Mouse (Mus musculus): ENCODE measurements around the gene Ltbr. TPM values are rescaled to one million over a fixed set of nuclear protein-coding genes. Genes with fewer than 3 reads are reported as not detected.
"Not testable (repeated sequence)": the region's sequence is repeated elsewhere in the genome, so short reads cannot be mapped to it uniquely, and the experiment has no call there.

Ltbr gene
- polyA plus RNA-seq, 1 experiment from 2014 or later = 14.9 TPM

DNA sequence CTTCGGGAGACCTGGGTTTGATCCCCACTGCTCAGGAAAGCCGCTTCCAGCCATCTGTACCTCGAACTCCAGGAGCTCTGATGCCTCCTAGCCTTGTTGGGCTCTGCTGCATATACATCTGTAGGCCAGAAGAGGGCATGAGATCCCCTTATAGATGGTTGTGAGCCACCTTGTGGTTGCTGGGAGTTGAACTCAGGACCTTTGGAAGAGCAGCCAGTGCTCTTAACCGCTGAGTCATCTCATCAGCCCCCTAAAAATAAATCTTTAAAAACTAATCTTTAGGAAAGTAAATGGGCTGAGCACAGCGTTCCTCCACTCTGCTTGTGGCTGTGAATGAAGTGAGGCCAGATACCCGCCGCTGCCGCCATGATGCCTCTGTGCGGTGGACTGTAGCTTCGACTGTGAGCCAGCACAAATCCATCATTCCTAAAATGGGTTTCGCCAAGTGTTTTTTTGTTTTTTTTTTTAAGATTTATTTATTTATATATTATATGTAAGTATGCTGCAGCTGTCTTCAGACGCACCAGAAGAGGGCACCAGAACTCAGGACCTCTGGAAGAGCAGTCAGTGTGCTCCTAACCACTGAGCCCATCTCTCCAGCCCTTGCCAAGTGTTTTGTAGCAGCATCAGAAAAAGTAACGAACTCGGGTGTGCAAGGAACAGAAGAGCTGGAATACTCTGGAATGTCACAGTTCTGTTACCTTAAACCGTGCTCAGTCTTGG lies 38.7 kb downstream of the Ltbr start:
- no peaks in the 10 kb centered on the region for H3K27me3 ChIP-seq (ENCODE audit: control insufficient read depth, insufficient read depth, low read length)
- H3K9me3 ChIP-seq (ENCODE audit: control insufficient read depth, low read length) = no peaks in the 10 kb centered on the region
- DNase-seq (ENCODE audit: low spot score) (peak; percentile 53), ATAC-seq (ENCODE audit: low FRiP score) (no peak)
- no peak overlapping the region for H3K4me3 ChIP-seq (replicated peaks; ENCODE audit: low read length)
- WGBS = 63% methylated on average over 15 of the region's 15 CpGs
- no peak overlapping the region for H3K27ac ChIP-seq
- no peaks in the 10 kb centered on the region for H3K36me3 ChIP-seq (replicated peaks; ENCODE audit: control insufficient read depth, insufficient read depth)
- H3K4me1 ChIP-seq (replicated peaks; ENCODE audit: control insufficient read depth, insufficient read depth, low read length) = no peaks in the 10 kb centered on the region
- no peak overlapping the region for H3K4me2 ChIP-seq (replicated peaks)
- H3K9ac ChIP-seq = no peak overlapping the region

DNA sequence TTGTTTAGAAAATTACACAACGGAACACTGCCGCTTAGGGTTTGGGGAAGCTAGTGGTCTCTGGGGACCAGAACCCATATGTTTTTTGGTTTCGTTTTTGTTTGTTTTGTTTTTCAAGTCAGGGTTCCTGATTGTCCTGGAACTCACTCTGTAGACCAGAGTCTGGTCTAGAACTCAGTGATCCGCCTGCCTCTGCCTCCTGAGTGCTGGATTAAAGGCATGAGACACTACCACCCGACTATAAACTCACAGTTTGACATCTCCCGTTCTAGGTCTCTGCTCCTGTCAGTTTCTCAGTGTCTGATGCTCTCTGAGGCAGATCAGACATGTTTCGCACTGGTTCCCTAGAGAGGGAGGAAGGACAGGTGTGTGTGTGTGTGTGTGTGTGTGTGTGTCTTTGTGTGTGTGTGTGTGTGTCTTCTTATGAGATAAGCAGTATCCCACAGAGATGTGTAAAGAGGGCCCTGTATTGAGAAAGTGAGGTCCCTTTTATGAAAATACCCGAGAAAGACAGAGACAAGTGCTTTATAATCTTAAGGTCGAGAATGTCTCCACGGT lies 41.4 kb downstream of the Ltbr start:
- WGBS = 78% methylated on average over 10 of the region's 10 CpGs
- Histone ChIP-seq H3K4me2 (replicated peaks) (no peak overlapping the region), H3K4me3 (replicated peaks; ENCODE audit: low read length) (no peak overlapping the region), H3K9me3 (ENCODE audit: control insufficient read depth, low read length) (no peaks in the 10 kb centered on the region), H3K27ac (no peak overlapping the region), H3K9ac (no peak overlapping the region), H3K36me3 (replicated peaks; ENCODE audit: control insufficient read depth, insufficient read depth) (no peaks in the 10 kb centered on the region), H3K27me3 (ENCODE audit: control insufficient read depth, insufficient read depth, low read length) (no peaks in the 10 kb centered on the region), H3K4me1 (replicated peaks; ENCODE audit: control insufficient read depth, insufficient read depth, low read length) (no peaks in the 10 kb centered on the region)
- DNase-seq (ENCODE audit: low spot score) = no peak
- ATAC-seq (ENCODE audit: low FRiP score) = no peak

DNA sequence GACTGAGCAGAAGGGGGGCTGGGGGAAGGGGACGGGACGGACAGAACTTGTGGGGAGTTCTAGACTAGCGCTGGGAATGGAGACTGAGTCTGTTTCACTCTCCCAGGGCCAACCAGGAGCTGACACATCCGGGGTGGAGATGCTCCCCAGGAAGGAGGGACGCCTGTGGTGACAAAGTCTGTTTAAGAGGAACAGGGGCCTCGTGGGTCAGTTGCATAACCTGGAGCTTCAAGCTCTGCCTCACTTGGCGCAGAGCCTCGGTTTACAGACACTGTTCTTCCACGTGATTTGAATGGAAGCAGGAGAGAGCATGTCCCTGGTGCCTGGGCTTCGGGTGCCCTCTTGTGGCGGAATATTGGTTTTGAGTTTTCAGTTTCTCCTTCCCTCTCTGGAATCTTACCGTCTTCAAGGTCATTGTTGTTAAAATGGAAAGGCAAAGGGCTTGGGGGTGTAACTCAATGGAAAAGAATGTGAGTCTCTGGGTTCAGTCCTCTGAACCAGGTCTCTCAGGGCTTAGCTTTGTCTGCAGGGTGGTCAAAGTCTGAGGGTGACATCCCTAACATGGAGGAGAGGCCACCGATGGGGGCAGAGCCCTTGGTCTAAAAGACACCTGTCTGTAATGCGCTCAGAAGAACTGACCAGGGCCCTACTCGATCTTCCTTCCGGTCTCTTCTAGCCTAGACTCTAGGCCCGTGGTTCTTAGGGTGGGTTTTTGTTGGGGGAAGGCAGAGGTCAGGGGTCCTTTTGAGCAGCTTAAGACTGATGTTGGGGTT lies 42.0 kb downstream of the Ltbr start:
- H3K4me1 ChIP-seq (replicated peaks; ENCODE audit: control insufficient read depth, insufficient read depth, low read length) = no peaks in the 10 kb centered on the region
- H3K4me2 ChIP-seq (replicated peaks) = peak overlapping the region; percentile 26
- no peak overlapping the region for H3K9ac ChIP-seq
- H3K27me3 ChIP-seq (ENCODE audit: control insufficient read depth, insufficient read depth, low read length) = no peaks in the 10 kb centered on the region
- H3K27ac ChIP-seq = no peak overlapping the region
- no peaks in the 10 kb centered on the region for H3K36me3 ChIP-seq (replicated peaks; ENCODE audit: control insufficient read depth, insufficient read depth)
- H3K9me3 ChIP-seq (ENCODE audit: control insufficient read depth, low read length) = no peaks in the 10 kb centered on the region
- DNase-seq (ENCODE audit: low spot score) = peak; percentile 91
- 19% methylated on average over 17 of the region's 17 CpGs for WGBS
- peak; percentile 78 for ATAC-seq (ENCODE audit: low FRiP score)
- H3K4me3 ChIP-seq (replicated peaks; ENCODE audit: low read length) = no peak overlapping the region

DNA sequence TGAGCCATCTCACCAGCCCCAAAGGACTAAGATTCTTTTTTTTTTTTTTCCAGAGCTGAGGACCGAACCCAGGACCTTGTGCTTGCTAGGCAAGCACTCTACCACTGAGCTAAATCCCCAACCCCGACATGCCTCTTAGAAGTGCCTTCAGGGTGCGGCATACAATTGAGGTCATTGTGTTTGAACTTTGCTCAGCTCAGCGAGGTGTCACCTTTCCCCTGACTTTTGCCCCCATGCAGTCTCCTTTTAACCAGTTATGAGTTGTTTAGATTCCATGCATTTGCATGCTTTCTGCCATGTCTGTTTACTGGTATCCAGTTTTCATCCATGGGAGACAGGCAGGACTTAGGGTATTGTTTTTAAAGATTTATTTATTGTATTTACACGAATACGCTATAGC lies 44.9 kb downstream of the Ltbr start:
- H3K9me3 ChIP-seq (ENCODE audit: control insufficient read depth, low read length) = no peaks in the 10 kb centered on the region
- no peaks in the 10 kb centered on the region for H3K4me1 ChIP-seq (replicated peaks; ENCODE audit: control insufficient read depth, insufficient read depth, low read length)
- no peak for DNase-seq (ENCODE audit: low spot score)
- no peak overlapping the region for H3K4me2 ChIP-seq (replicated peaks)
- H3K27me3 ChIP-seq (ENCODE audit: control insufficient read depth, insufficient read depth, low read length) = no peaks in the 10 kb centered on the region
- H3K4me3 ChIP-seq (replicated peaks; ENCODE audit: low read length) = no peak overlapping the region
- no peaks in the 10 kb centered on the region for H3K36me3 ChIP-seq (replicated peaks; ENCODE audit: control insufficient read depth, insufficient read depth)
- no peak for ATAC-seq (ENCODE audit: low FRiP score)
- 46% methylated on average over 6 of the region's 6 CpGs for whole genome bisulfite sequencing
- H3K27ac ChIP-seq = no peak overlapping the region
- no peak overlapping the region for H3K9ac ChIP-seq

DNA sequence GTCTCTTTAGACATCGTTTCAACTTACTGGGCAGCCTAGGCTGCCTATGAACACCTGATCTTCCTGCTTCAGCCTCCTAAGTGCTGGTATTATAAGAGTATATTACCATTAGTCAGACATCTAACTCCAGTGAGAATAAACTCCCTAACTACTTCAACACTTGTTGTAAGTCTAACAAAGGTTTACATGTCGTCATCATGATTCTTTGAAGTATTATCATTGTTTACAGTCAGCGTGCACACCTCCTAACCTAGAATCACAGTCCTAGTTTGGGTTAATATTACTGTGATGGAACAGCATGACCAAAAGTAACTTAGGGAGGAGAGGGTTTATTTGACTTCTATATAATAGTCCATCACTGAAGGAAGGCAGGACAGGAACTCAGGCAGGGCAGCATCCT lies 46.2 kb downstream of the Ltbr start:
- H3K9ac ChIP-seq = no peak overlapping the region
- no peaks in the 10 kb centered on the region for H3K36me3 ChIP-seq (replicated peaks; ENCODE audit: control insufficient read depth, insufficient read depth)
- no peaks in the 10 kb centered on the region for H3K4me1 ChIP-seq (replicated peaks; ENCODE audit: control insufficient read depth, insufficient read depth, low read length)
- WGBS = 75% methylated on average over 3 of the region's 3 CpGs
- H3K27me3 ChIP-seq (ENCODE audit: control insufficient read depth, insufficient read depth, low read length) = no peaks in the 10 kb centered on the region
- ATAC-seq (ENCODE audit: low FRiP score) = no peak
- H3K27ac ChIP-seq = no peak overlapping the region
- no peak overlapping the region for H3K4me3 ChIP-seq (replicated peaks; ENCODE audit: low read length)
- no peak overlapping the region for H3K4me2 ChIP-seq (replicated peaks)
- DNase-seq (ENCODE audit: low spot score) = no peak
- H3K9me3 ChIP-seq (ENCODE audit: control insufficient read depth, low read length) = no peaks in the 10 kb centered on the region

DNA sequence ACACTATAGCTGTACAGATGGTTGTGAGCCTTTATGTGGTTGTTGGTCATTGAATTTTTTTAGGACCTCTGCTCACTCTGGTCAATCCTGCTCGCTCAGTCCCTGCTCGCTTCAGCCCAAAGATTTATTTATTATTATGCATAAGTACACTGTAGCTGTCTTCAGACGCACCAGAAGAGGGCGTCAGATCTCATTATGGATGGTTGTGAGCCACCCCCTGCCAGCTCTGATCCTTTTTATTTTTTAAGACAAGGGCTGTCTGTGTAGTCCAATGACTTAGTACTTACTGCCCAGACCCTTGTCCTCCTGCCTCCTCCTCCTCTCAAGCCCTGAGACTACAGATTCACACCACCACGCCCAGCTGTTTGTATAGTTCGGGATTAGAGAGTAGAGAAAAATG lies 47.1 kb downstream of the Ltbr start:
- not testable (repeated sequence) for H3K27me3 ChIP-seq (ENCODE audit: control insufficient read depth, insufficient read depth, low read length); ATAC-seq (ENCODE audit: low FRiP score); H3K27ac ChIP-seq; H3K9ac ChIP-seq; H3K4me3 ChIP-seq (replicated peaks; ENCODE audit: low read length); H3K36me3 ChIP-seq (replicated peaks; ENCODE audit: control insufficient read depth, insufficient read depth); H3K4me2 ChIP-seq (replicated peaks); DNase-seq (ENCODE audit: low spot score); H3K4me1 ChIP-seq (replicated peaks; ENCODE audit: control insufficient read depth, insufficient read depth, low read length); H3K9me3 ChIP-seq (ENCODE audit: control insufficient read depth, low read length)
- WGBS = 69% methylated on average over 6 of the region's 6 CpGs

DNA sequence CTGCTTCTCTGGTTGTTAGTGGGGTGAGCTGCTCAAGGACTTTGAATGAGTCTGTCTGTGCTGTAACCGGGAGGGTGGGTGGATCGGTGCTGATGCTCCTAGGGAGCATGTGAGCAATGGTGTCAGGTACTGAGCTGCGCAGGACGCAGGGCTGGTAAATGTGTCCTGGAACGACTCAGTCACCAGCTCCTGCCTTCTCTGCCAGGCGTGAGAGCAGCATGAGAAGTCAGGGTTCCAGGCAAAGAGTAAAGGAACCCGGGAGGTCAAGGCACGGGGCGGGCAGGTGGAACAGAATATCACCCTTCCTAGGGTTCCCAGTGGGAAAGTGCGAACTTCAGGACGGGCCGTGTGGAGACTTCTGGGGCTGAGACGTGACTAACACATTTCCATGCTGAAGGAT lies 47.6 kb downstream of the Ltbr start:
- Histone ChIP-seq H3K4me3 (replicated peaks; ENCODE audit: low read length) (no peak overlapping the region), H3K4me1 (replicated peaks; ENCODE audit: control insufficient read depth, insufficient read depth, low read length) (no peaks in the 10 kb centered on the region), H3K27ac (no peak overlapping the region), H3K9me3 (ENCODE audit: control insufficient read depth, low read length) (no peaks in the 10 kb centered on the region), H3K36me3 (replicated peaks; ENCODE audit: control insufficient read depth, insufficient read depth) (no peaks in the 10 kb centered on the region), H3K9ac (no peak overlapping the region), H3K4me2 (replicated peaks) (no peak overlapping the region), H3K27me3 (ENCODE audit: control insufficient read depth, insufficient read depth, low read length) (no peaks in the 10 kb centered on the region)
- WGBS = 79% methylated on average over 13 of the region's 13 CpGs
- ATAC-seq (ENCODE audit: low FRiP score) (no peak), DNase-seq (ENCODE audit: low spot score) (no peak)

DNA sequence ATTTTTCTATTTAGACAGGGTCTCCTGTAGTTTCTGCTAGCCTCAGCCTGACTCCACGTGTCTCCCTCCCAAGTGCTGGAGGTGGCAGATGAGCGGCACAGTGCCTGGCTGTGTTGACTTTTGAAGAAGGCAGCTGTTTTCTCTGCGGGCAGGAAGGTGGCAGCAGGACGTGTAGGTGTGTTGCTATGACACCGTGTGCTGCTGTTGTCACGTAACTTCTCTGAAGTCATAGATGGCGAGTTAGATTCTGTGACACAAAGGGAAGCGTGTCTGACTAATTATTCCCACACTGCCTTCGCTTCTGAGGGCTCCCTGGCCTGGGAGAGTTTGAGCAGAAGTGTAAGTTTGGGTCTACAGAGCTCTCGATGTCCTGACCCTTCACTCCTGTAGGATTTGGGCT lies 48.4 kb downstream of the Ltbr start:
- 55% methylated on average over 10 of the region's 10 CpGs for WGBS
- Histone ChIP-seq H3K4me1 (replicated peaks; ENCODE audit: control insufficient read depth, insufficient read depth, low read length) (no peaks in the 10 kb centered on the region), H3K9me3 (ENCODE audit: control insufficient read depth, low read length) (no peaks in the 10 kb centered on the region), H3K27me3 (ENCODE audit: control insufficient read depth, insufficient read depth, low read length) (no peaks in the 10 kb centered on the region), H3K4me3 (replicated peaks; ENCODE audit: low read length) (no peak overlapping the region), H3K4me2 (replicated peaks) (no peak overlapping the region), H3K36me3 (replicated peaks; ENCODE audit: control insufficient read depth, insufficient read depth) (no peaks in the 10 kb centered on the region), H3K9ac (no peak overlapping the region), H3K27ac (no peak overlapping the region)
- DNase-seq (ENCODE audit: low spot score) (no peak), ATAC-seq (ENCODE audit: low FRiP score) (no peak)

DNA sequence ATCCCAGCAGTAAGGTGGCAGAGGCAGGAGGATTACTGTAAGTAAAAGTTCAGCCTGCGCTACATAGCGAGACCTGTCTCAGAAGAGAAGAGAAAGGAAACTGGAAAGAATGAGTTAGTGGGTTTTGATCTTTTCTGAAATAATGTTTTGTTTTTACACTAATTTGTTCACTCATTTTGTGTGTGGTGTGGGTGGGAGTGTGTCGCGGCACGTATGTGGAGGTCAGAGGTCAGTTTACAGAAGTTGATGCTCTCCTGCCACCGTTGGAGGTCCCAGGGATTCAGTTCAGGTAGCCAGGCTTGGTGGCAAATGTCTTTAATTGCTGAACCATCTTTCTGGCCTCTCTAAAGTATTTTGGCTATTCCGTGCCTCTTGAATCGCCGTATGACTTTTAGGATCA lies 49.5 kb downstream of the Ltbr start:
- no peak for DNase-seq (ENCODE audit: low spot score)
- WGBS = 87% methylated on average over 9 of the region's 9 CpGs
- Histone ChIP-seq H3K27ac (no peak overlapping the region), H3K27me3 (ENCODE audit: control insufficient read depth, insufficient read depth, low read length) (no peaks in the 10 kb centered on the region), H3K4me1 (replicated peaks; ENCODE audit: control insufficient read depth, insufficient read depth, low read length) (no peaks in the 10 kb centered on the region), H3K9ac (no peak overlapping the region), H3K9me3 (ENCODE audit: control insufficient read depth, low read length) (no peaks in the 10 kb centered on the region), H3K4me2 (replicated peaks) (no peak overlapping the region), H3K4me3 (replicated peaks; ENCODE audit: low read length) (no peak overlapping the region), H3K36me3 (replicated peaks; ENCODE audit: control insufficient read depth, insufficient read depth) (no peaks in the 10 kb centered on the region)
- ATAC-seq (ENCODE audit: low FRiP score) = no peak
